8 mouse cellular contexts compared by ENCODE assay signal in the genomic region with DNA sequence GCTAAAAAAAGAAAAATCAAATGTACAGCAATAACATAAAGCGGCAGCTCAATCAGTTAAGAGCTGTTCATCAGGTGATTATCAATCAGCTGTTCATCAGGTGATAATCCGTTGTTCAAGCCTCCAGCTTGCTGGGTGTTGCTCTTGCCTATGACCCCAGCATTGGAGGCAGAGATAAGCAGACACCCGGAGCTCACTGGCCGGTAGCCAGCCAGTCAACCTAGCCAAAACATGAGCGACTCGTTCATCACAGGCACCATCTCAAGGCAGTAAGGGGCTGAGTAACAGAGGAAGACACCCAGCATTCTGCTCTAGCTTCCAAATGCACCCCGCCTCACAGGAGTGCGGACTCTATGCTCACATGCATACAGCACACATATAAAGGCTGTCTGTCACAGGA. TPM values are rescaled to one million over a fixed set of nuclear protein-coding genes. Genes with fewer than 3 reads are reported as not detected.
DNase-seq lines count a peak whose midpoint lies in the region; ATAC-seq and TF ChIP-seq lines count a peak whose summit lies in the region.
"Had no signal": no experiment of that assay in that cellular context is flagged by ENCODE, and none has a peak within 500 bp of the region (broad histone marks: within the 10 kb centered on the region; RNA-seq: fewer than 3 reads in every experiment).

No protein-coding gene starts in this region.

- no peaks in the 10 kb centered on the region for H3K9me3 ChIP-seq in stomach, postnatal 0 days (ENCODE audit: control insufficient read depth, low read length)

- peak; percentile 16 for DNase-seq in retina, postnatal 1 day
- no peak for DNase-seq in retina, embryonic 14.5 days (ENCODE audit: low spot score)
- peak; percentile 49 to 50 for DNase-seq in cerebellum, adult 2 months
- DNase-seq in heart, postnatal 10 days, result peak; percentile 49 to 67
- DNase-seq in spleen, postnatal 4 days (ENCODE audit: low spot score in 2 of 2), result peak; percentile 62 to 71
- no peak for DNase-seq in c-Kit-positive CD71-positive TER-119-positive erythroid progenitor cells, embryonic 14.5 days (ENCODE audit: low spot score)
- no peak for DNase-seq in stomach, postnatal 0 days (ENCODE audit: low spot score)

- no peak for TF ChIP-seq POLR2A in cerebellum, adult 2 months (IDR thresholded peaks at IDR 0.05; ENCODE audit: borderline replicate concordance, insufficient read depth, low read length)

- 22% methylated on average over 8 of the region's 8 CpGs for WGBS in cerebellum, adult 2 months
- 47% methylated on average over 8 of the region's 8 CpGs for WGBS in stomach, postnatal 0 days

- H3K27me3 ChIP-seq in cerebellum, adult 2 months (ENCODE audit: control insufficient read depth, insufficient read depth, low read length), result no peaks in the 10 kb centered on the region
- no peaks in the 10 kb centered on the region for H3K27me3 ChIP-seq in stomach, postnatal 0 days (ENCODE audit: control insufficient read depth, insufficient read depth, low read length)

- no peak for TF ChIP-seq EP300 in stomach, postnatal 0 days (optimal IDR thresholded peaks at IDR 0.05)

- no peak for TF ChIP-seq CTCF in cerebellum, adult 2 months (IDR thresholded peaks at IDR 0.05; ENCODE audit: borderline replicate concordance, insufficient read depth, low read depth, low read length)
- no peak for TF ChIP-seq CTCF in stomach, postnatal 0 days (IDR thresholded peaks at IDR 0.05; ENCODE audit: low read depth)

- no peak overlapping the region for H3K9ac ChIP-seq in stomach, postnatal 0 days (ENCODE audit: low read length)

- H3K27ac ChIP-seq in cerebellum, adult 2 months (ENCODE audit: insufficient read depth, low read length), result no peak overlapping the region
- H3K27ac ChIP-seq in stomach, postnatal 0 days (replicated peaks), result no peak overlapping the region
- H3K27ac ChIP-seq: kidney, postnatal 0 days had no signal

- H3K4me1 ChIP-seq in cerebellum, adult 2 months (ENCODE audit: control insufficient read depth, insufficient read depth, low read length), result peaks cover 9% of the 10 kb centered on the region
- no peaks in the 10 kb centered on the region for H3K4me1 ChIP-seq in stomach, postnatal 0 days (replicated peaks; ENCODE audit: control insufficient read depth, insufficient read depth)

- intact Hi-C loops in heart, postnatal 10 days (cut with DNase I), result loop anchor here (5.0 kb wide), 1 partner anchor 189 kb away; no protein-coding TSS in a partner anchor

- H3K4me2 ChIP-seq in stomach, postnatal 0 days (replicated peaks; ENCODE audit: low read depth), result no peak overlapping the region

- H3K4me3 ChIP-seq in cerebellum, adult 2 months (replicated peaks; ENCODE audit: insufficient read depth, low read depth, low read length), result no peak overlapping the region
- H3K4me3 ChIP-seq in stomach, postnatal 0 days (ENCODE audit: low read depth, low read length), result no peak overlapping the region

- ATAC-seq in stomach, postnatal 0 days (ENCODE audit: low FRiP score, low TSS enrichment), result no peak

- H3K36me3 ChIP-seq in stomach, postnatal 0 days (ENCODE audit: control insufficient read depth, insufficient read depth, low read length), result no peaks in the 10 kb centered on the region

RNA-seq across cellular contexts. Expression of gene Atp1b3, which starts 10.4 kb away (rescaled TPM):
- polyA plus RNA-seq in cerebellum, adult 2 months (2012; rRNA removed), result 179 and 202 TPM in 2 replicates
- 10 to 100 TPM; 74.1 to 76.5 TPM for total RNA-seq in heart, postnatal 10 days (2021)
- polyA plus RNA-seq in stomach, postnatal 0 days (2015; fragmentation: Nextera tagmentation; extraction: Ambion mirVana), result 143 TPM in 2 replicates

Comparison
In these comparisons a context has a peak if more than half of its experiments do, and no peak if none do; other contexts are left out.
1. DNase-seq: peak in retina, postnatal 1 day (single experiment), cerebellum, adult 2 months (2 of 2), heart, postnatal 10 days (2 of 2) and spleen, postnatal 4 days (2 of 2); none in retina, embryonic 14.5 days (single experiment), c-Kit-positive CD71-positive TER-119-positive erythroid progenitor cells, embryonic 14.5 days (single experiment) and stomach, postnatal 0 days (single experiment).